Mouse (Mus musculus) left cerebral cortex, adult 2 months (tissue): ENCODE results near the gene Ccdc86. TPM values are rescaled to one million over a fixed set of nuclear protein-coding genes. Genes with fewer than 3 reads are reported as not detected.

Experiments used
- DNase-seq, 2 experiments: peaks; one replicate each; pipeline ENCODE4 v3.0.0; 2021 to 2022; ENCODE audit warnings: low spot score in 2 of 2, mixed read lengths in 1 of 2; ENCODE audit errors: extremely low spot score in 1 of 2
- H3K27ac ChIP-seq: fragments of 200-600 bp; 2 replicates; pipeline ENCODE4 v1.8.1; 2022
- H3K4me3 ChIP-seq: fragments of 200-600 bp; 2 replicates; pipeline ENCODE4 v1.8.1; 2022
- CTCF ChIP-seq: fragments of 200-600 bp; IDR thresholded peaks from 2 replicates; pipeline ENCODE4 v1.8.1; 2022; ENCODE audit warnings: antibody characterized with exemption, mild to moderate bottlenecking, moderate library complexity
- intact Hi-C: fragments of 180-260 bp; cut with DNase I; formaldehyde crosslinking; loops from one replicate; pipeline ENCODE4 v1.15.1; 2025
- total RNA-seq, 2 experiments: library from RNA; stranded (reverse); gene quantifications; 2 replicates each; pipeline ENCODE4 v1.2.3; 2021

The Ccdc86 gene
- total RNA-seq, 2 experiments from 2014 or later, result 7.8 to 10.6 TPM

DNA sequence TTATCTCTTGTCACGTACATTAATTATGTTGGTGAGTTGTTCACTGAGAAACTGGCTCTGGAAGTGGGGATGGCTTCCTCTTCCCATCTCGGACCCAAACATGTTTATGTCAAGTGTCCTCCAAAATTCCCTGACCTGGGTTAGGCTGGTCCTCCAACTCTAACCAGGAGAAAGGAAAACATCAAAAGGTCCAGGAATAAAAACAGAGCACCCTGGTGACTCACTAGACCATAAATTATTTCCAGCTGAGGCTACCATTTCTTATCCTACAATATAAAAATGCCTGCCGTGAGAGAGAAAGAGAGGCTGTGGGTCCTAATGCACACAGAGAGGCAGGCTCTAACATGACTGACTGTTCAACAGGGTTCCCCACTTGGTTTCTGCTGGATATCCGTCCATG lies 24.8 kb downstream of the Ccdc86 start:
- no peak overlapping the region for H3K4me3 ChIP-seq
- intact Hi-C loops, result no loop called here
- TF ChIP-seq CTCF, result no peak
- DNase-seq, result no peak
- no peak overlapping the region for H3K27ac ChIP-seq

DNA sequence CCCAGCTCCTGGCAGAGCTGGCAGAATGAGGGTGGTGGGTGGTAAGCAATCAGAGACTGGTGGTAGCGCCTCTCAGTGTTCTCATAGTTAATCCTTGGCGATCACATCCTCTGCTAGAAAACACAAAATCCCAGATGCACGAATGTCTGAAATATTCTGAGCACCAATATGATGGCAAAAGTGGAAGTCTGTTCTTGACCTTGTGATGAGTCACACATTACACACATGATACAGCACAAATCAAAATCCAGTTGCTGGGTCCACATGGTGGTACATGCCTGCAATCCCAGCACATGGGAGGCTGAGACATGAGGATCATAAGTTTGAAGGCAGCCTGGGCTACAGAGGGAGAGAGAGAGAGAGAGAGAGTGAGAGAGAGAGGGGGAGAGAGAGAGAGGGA lies 28.0 kb downstream of the Ccdc86 start:
- intact Hi-C loops, result no loop called here
- DNase-seq, result no peak
- no peak overlapping the region for H3K27ac ChIP-seq
- H3K4me3 ChIP-seq, result no peak overlapping the region
- no peak for TF ChIP-seq CTCF

DNA sequence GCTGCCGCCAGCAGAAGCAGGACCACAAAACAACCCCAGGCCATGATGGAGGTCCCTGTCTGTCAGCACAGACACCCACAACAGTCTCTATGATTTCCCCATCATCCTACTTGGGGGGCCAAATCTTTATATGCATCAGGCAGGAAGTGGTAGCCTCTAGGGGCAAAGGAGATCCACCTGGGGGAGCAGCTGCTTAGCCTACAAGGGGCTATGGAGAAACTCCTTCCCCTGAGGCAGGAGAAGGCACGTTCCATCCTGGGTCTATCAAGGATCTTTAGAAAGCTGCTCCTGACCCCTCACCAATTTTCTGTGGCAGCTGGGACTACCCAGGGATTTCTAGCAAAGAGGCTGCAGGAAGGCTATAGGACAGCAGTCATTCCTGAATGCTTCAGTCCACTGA lies 28.5 kb downstream of the Ccdc86 start, which contains the start of gene Zp1:
Gene Zp1 (minus strand): TSS at position 101 of the 400 bp plus-strand sequence.
- intact Hi-C loops, result no loop called here
- H3K4me3 ChIP-seq, result no peak within 1 kb of the TSS
- no peak for TF ChIP-seq CTCF
- no peak within 1 kb of the TSS for H3K27ac ChIP-seq
- no peak for DNase-seq

DNA sequence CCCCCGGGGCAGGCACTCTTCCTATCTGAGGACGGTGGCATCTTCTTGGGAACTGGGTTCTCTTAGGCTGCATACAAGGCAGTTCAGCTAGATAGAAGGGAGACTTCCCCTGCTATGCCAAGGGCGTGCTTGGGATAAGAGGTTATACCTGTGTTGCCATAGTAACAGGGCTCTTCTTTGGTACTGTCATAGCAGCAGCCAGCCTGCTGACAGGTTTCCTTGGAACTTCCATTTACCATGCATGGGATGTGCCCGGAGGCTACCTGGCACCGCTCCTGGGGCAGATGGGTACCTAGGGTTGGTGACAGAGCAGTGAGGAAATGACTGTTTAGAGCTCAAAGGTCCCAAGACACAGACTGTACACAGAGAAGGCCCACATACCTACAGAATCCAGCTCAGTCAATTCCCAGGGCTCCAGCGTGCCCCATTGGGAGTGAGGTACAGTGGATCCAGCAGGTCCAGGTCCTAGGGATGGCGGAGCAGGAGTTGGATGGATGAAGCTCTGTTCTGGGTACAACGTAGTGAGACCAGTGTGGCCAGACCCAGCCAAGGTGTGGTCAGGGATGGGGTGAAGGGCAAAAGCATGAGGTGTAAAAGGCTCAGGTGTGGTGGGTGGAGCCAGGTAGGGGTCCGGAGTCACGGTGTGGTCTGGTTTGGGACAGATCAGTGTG lies 30.6 kb downstream of the Ccdc86 start:
- H3K27ac ChIP-seq, result no peak overlapping the region
- H3K4me3 ChIP-seq, result no peak overlapping the region
- DNase-seq, result no peak
- no peak for TF ChIP-seq CTCF
- intact Hi-C loops, result no loop called here

DNA sequence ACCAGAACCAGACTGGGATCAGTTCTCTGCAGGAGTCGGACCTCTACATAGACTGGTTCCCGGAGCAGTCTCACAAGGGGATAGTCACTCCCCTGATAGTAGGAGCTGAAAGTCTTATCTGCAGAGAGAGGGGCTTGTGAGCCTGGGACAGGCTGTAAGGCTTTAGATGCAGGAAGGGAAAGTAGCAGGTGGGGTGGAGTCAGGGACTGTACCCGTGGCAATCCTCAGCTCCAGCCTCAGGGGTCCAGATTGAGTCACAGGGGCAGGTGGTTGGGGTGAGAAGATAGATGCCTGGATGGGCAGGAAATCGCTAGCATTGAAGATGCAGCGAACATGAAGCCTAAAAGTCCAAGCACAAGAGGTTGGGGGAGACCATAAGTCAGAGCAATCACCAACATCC lies 32.6 kb downstream of the Ccdc86 start:
- Histone ChIP-seq H3K27ac (no peak overlapping the region), H3K4me3 (no peak overlapping the region)
- no peak for DNase-seq
- intact Hi-C loops, result no loop called here
- TF ChIP-seq CTCF, result no peak

DNA sequence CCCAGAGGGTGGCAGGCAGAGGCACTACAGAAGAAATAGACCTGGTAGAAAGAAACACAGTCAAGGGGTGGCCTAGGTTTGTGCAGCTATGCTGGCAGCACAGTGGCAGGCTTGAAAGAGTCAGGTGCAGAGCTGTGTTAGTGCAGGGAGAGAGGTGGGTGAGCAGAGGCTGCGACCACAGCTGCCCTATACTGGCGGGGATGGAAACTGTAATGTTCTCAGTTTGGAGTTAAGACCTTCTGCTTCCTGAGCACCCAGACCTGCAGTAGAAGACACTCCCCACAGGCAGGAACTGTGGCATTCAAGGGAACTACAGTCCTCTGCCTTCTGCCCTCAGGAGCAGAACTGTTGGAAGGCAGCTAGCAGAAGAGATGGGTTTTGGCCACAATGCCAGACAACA lies 34.2 kb downstream of the Ccdc86 start:
- TF ChIP-seq CTCF, result no peak
- no peak overlapping the region for H3K4me3 ChIP-seq
- no peak for DNase-seq
- no peak overlapping the region for H3K27ac ChIP-seq
- intact Hi-C loops, result no loop called here

DNA sequence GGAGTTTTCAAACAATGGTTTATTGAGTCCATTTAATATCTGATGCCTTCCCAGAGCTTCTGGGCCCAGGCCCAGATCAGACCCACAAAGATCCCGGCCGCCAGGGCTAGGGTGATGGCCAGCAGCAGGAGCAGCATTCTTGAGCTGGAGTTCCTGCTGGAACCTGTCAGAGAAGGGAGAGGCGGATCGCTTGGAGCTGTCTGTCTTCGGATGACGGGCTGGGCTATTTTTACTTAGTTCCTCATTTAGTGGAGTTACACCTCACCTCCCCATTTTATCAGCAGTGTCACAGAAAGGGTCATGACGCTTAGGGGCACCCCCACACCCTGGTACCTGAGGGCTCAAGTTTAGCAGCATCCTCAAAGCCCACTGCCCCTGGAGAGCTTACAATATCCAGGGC lies 34.8 kb downstream of the Ccdc86 start:
- TF ChIP-seq CTCF, result no peak
- no peak for DNase-seq
- Histone ChIP-seq H3K27ac (no peak overlapping the region), H3K4me3 (no peak overlapping the region)
- intact Hi-C loops, result no loop called here

DNA sequence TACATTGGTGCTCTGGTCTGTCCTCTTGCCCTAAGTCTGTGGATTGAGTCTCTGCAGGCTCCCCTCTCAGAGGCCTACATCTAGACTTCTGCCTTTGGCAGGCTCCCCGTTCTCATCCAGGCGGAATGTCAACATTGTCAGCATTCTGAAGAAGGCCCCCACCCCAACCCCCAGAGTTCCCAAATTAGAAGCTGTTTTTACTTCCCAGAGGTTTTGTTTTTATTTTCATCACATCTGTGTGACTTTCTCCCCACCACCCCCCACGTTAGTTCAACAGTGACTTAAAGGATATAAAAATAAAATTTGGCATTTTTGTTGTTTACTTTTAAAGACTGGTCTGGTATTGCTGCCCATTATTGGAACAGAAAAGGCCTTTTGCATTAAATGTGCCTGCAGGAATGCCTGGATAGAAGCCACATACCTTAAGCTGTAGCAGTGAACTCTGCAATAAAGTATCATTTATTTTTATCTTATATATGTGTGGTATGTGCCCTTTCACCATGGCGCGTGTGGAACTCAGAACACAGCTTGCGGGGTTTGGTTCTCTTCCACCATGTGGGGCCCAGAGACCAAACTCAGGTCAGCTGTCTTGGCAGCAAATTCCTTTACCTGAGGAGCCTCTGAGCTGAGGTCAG lies 39.9 kb downstream of the Ccdc86 start:
- Histone ChIP-seq H3K4me3 (no peak overlapping the region), H3K27ac (no peak overlapping the region)
- DNase-seq, result no peak
- intact Hi-C loops, result loop anchor here (2.0 kb wide), 1 partner anchor 50 kb away; no protein-coding TSS in a partner anchor
- no peak for TF ChIP-seq CTCF

DNA sequence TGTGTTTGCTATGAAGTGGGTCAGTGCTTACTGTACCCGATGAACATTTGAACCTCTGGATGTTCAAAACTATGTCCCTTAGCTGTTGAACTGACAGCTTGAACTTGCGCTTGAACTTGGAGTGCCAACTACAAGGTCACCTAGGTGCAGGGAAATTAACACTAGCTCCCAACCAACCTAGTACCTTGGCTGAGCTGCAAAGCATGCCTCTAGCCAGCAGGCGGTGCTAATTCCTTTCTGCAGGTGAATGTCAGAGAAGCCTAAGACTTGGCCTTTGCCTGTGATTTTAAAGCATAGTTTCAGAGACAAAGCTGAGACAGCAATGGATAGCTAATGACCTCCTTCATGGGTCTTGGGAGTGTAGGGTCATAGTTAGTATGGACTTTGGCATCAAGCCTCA lies 41.2 kb downstream of the Ccdc86 start:
- peak; percentile 78 for TF ChIP-seq CTCF
- peak; percentile 55 to 57 for DNase-seq
- intact Hi-C loops, result loop anchor here (2.0 kb wide), 1 partner anchor 51 kb away; no protein-coding TSS in a partner anchor

DNA sequence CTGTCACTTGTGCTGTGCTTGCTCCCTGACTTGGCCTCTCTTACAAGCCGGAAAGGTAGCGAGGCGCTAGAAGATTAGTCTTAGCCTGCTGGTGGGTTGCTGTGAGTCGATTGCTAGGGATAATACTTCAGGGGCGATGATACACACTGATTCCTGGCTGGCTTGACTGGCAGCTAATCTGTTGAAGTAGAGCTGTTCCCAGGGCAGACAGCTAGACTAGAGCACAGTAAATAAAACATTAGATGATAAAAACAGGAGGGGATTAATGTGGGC lies 43.4 kb downstream of the Ccdc86 start:
- TF ChIP-seq CTCF, result no peak
- intact Hi-C loops, result no loop called here
- no peak overlapping the region for H3K4me3 ChIP-seq
- DNase-seq, result no peak
- peak overlapping the region; percentile 69 for H3K27ac ChIP-seq

More for the DNA sequence above, 41.2 kb downstream of the Ccdc86 start:
- Histone ChIP-seq H3K4me3 (no peak overlapping the region), H3K27ac (no peak overlapping the region)

DNA sequence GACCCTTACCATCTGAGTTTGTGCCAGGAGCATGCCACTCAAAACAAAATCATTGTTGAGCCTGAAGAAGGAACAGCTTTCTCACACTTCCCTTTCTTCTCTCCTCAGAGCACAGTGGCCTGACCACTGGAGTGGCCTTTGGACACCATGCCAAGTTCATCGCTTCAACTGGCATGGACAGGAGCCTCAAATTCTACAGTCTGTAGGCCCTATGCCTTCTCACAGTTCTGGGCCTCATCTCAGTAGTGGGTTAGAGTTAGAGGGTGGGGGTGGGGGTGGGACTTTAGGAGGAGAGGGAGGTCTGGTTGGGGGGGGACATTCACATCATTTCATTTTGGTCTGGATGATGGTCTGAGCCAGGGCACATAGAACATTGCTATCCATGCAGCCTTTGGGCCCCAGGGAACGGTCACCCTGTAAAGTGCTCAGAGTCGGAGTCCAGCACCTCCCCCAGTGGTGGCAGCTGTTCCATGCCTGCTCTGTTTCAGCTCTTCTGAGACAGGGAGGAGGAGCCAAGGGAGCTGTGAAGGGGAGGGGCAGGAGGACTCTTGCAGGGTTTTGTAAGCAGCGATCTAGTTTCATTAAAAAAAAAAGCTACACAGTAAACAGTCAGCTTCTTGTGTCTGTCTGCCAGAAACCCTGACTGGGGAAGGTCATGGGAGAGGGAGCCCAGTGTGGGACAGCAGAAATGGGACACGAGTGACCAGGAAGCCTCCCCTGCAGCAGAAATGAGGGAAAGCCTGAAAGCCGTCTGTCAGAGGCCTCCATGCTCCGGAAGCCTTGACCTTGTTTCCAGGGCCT lies 43.9 kb downstream of the Ccdc86 start:
- Histone ChIP-seq H3K4me3 (no peak overlapping the region), H3K27ac (peak overlapping the region; percentile 69)
- TF ChIP-seq CTCF, result no peak; the same call in 1 of the 2 replicates
- intact Hi-C loops, result no loop called here
- DNase-seq, result peak; percentile 39 to 62

DNA sequence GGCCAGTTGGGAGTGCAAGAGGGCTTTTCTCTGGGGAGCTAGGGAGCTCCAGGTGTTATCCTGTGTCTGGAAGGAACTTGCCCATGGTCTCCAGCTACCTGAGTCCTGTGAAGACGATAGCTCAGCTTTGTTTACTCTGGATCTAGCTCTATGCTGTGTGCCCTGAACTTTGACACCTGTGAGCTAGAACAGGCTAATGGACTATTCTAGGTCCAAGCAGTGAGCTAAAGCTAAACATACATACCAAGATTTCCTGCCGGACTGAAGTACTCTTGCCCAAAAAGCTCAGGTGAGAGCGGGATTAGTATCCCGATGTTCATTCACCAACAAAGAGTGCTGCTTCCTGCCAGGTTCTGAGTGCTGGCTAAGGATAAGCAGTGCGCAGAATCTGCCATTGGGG lies 44.6 kb downstream of the Ccdc86 start:
- intact Hi-C loops, result no loop called here
- no peak for TF ChIP-seq CTCF
- Histone ChIP-seq H3K4me3 (no peak overlapping the region), H3K27ac (peak overlapping the region; percentile 66)
- no peak for DNase-seq
